Mouse (Mus musculus): Measurements from ENCODE around the gene Ccdc36. TPM values are rescaled to one million over a fixed set of nuclear protein-coding genes. Genes with fewer than 3 reads are reported as not detected.

Gene Ccdc36
- total and polyA plus RNA-seq, 3 experiments = not detected

DNA sequence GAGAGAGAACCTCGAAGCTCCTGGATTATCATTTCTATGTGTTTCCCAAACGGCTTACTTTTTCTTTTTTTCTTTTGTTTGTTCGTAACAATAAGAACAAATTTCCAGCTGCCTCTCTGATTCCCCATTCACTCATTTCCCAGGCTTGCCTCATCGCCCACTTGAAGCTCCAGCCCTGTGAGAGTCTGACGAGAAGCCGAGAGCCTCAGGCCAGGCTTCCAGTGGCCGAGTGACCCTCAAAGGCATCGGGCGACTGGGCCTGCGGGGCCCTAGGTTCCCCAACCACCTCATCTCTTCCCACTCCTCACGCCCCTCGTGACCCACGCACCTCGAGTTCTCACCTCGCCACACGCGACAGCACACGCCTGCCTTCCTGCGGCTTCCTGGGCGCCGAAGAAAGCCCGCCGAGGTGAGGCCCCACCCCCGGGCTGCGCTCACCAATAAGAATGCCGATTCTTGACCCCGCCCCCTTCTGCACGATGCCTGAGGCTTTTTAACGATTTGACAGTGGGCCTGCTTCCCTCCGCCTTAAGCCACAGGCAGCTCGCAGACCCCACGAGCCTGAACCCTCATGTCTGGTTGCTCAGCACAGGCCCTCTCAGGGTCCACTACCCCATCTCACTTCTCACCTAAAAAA lies 3.3 kb upstream of the Ccdc36 start:
- Histone ChIP-seq H3K36me3 (ENCODE audit: control insufficient read depth in 1 of 2, insufficient read depth in 2 of 2, low read length in 2 of 2) (peaks cover 0 to 2% of the 10 kb centered on the region in 2 experiments; a peak in 1 of 4 replicates), H3K27ac (ENCODE audit: control insufficient read depth, low read depth, low read length) (no peak overlapping the region), H3K79me2 (ENCODE audit: control insufficient read depth, insufficient read depth, low read length, poor library complexity) (no peaks in the 10 kb centered on the region), H3K4me1 (ENCODE audit: control insufficient read depth in 1 of 2, insufficient read depth in 2 of 2, low read length in 2 of 2) (no peaks in the 10 kb centered on the region; a peak in 1 of 4 replicates), H3K9me3 (replicated peaks; ENCODE audit: insufficient read depth, low read length) (no peaks in the 10 kb centered on the region), H3K4me3 (ENCODE audit: control insufficient read depth in 1 of 2, insufficient read depth in 1 of 2, low read depth in 2 of 2, low read length in 2 of 2) (no peak overlapping the region), H3K9ac (ENCODE audit: control insufficient read depth, low read depth, low read length, poor library complexity, severe bottlenecking) (no peak overlapping the region), H3K27me3 (ENCODE audit: control insufficient read depth in 1 of 2, insufficient read depth in 2 of 2, low read length in 2 of 2) (peaks cover 6 to 11% of the 10 kb centered on the region in 2 experiments)
- TF ChIP-seq CHD2 (IDR thresholded peaks at IDR 0.05; ENCODE audit: low read length) = no peak
- TF ChIP-seq TAL1 (IDR thresholded peaks at IDR 0.05; ENCODE audit: low read length) = no peak
- TF ChIP-seq E2F4 (IDR thresholded peaks at IDR 0.05; ENCODE audit: borderline replicate concordance, low read depth, low read length) = no peak
- no peak for TF ChIP-seq ZC3H11A (IDR thresholded peaks at IDR 0.05; ENCODE audit: low read depth, low read length)
- TF ChIP-seq POLR2AphosphoS2 (IDR thresholded peaks at IDR 0.05; ENCODE audit: low read length) = no peak
- TF ChIP-seq ZKSCAN1 (IDR thresholded peaks at IDR 0.05; ENCODE audit: low read depth, low read length) = no peak
- no peak for DNase-seq (ENCODE audit: low read depth, low spot score)

DNA sequence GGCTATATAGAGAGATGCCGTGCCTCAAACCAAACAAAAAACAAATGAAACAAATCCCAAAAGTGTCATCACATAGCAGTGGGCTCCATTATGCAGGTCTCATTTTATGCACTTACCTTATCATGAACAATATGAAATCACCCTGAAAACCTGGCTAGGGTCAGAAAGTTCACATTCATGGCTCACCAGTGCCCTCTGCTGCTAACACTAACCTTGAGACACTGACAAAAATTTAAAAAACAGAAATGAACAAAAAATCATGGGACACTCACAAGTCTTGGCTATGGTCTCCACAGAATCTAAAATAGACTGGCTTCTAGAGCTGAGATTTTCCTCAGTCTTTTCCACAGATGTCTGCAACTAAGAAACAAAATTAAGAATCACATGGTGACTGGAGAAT lies 16.1 kb downstream of the Ccdc36 start:
- Histone ChIP-seq H3K27me3 (ENCODE audit: control insufficient read depth in 1 of 2, insufficient read depth in 2 of 2, low read length in 2 of 2) (peaks cover 0 to 1% of the 10 kb centered on the region in 2 experiments; a peak in 1 of 4 replicates), H3K9ac (ENCODE audit: control insufficient read depth, low read depth, low read length, poor library complexity, severe bottlenecking) (no peak overlapping the region), H3K27ac (ENCODE audit: control insufficient read depth, low read depth, low read length) (no peak overlapping the region), H3K4me1 (ENCODE audit: control insufficient read depth in 1 of 2, insufficient read depth in 2 of 2, low read length in 2 of 2) (0 out of 4 replicates have a peak, but pooled peaks cover 0 to 2% of the 10 kb centered on the region in 2 experiments), H3K9me3 (replicated peaks; ENCODE audit: insufficient read depth, low read length) (no peaks in the 10 kb centered on the region), H3K4me3 (ENCODE audit: control insufficient read depth in 1 of 2, insufficient read depth in 1 of 2, low read depth in 2 of 2, low read length in 2 of 2) (no peak overlapping the region), H3K79me2 (ENCODE audit: control insufficient read depth, insufficient read depth, low read length, poor library complexity) (no peaks in the 10 kb centered on the region), H3K36me3 (ENCODE audit: control insufficient read depth in 1 of 2, insufficient read depth in 2 of 2, low read length in 2 of 2) (no peaks in the 10 kb centered on the region)
- peak; percentile 62 for DNase-seq (ENCODE audit: low read depth, low spot score)
- TF ChIP-seq ZNF384 (IDR thresholded peaks at IDR 0.05; ENCODE audit: low read depth, low read length) (peak; percentile 35; the same call in 1 of the 2 replicates), MAZ (IDR thresholded peaks at IDR 0.05; ENCODE audit: low read depth, low read length) (0 out of 2 replicates have a peak, but pooled peaks have one; percentile 31), SMC3 (IDR thresholded peaks at IDR 0.05; ENCODE audit: low read depth, low read length) (peak; percentile 81), CTCF (IDR thresholded peaks at IDR 0.05 in 2 of 3, conservative IDR thresholded peaks at IDR 0.05 in 1 of 3; ENCODE audit: control insufficient read depth in 1 of 3, insufficient read depth in 1 of 3, low read depth in 2 of 3, low read length in 3 of 3, poor library complexity in 1 of 3, severe bottlenecking in 1 of 3) (peak; percentile 35 to 86 (median 52); a peak in 5 of 6 replicates), TCF12 (IDR thresholded peaks at IDR 0.05; ENCODE audit: low read depth, low read length) (no peak), RAD21 (IDR thresholded peaks at IDR 0.05; ENCODE audit: low read depth, low read length) (peak; percentile 85), ZKSCAN1 (IDR thresholded peaks at IDR 0.05; ENCODE audit: low read depth, low read length) (peak; percentile 87), ZC3H11A (IDR thresholded peaks at IDR 0.05; ENCODE audit: low read depth, low read length) (peak; percentile 85), JUND (IDR thresholded peaks at IDR 0.05; ENCODE audit: low read depth, low read length) (no peak), SIN3A (IDR thresholded peaks at IDR 0.05; ENCODE audit: low read length) (peak; percentile 57)
